Mouse (Mus musculus) ovary, postnatal 10 days (tissue): ENCODE measurements at regions not wholly inside any gene's neighbourhood (a gene's known extent, or its start where the extent isn't known, plus 50 kb on each side); places are given as distances from the start of the nearest gene placed in this dataset.

Experiments used
- DNase-seq: peaks from one replicate; pipeline ENCODE4 v3.0.0; 2022; ENCODE audit warnings: low spot score

GRCm38 (mm10) chr9:111838069-111838820 is 148.1 kb upstream of the Stac start:
- DNase-seq: no peak

- DNase-seq: no peak
Measured at GRCm38 (mm10) chr9:111822094-111822493, 131.9 kb upstream of the Stac start.

- no peak for DNase-seq
Measured at GRCm38 (mm10) chr9:111817461-111817860, 127.3 kb upstream of the Stac start.

- no peak for DNase-seq
Measured at GRCm38 (mm10) chr9:111804931-111805330, 114.8 kb upstream of the Stac start.

GRCm38 (mm10) chr9:111801381-111801780 is 111.2 kb upstream of the Stac start:
- no peak for DNase-seq

GRCm38 (mm10) chr9:111800869-111801268 is 110.7 kb upstream of the Stac start:
- DNase-seq: no peak

- no peak for DNase-seq
Measured at GRCm38 (mm10) chr9:111778981-111779380, 88.8 kb upstream of the Stac start.

GRCm38 (mm10) chr9:111777433-111778135 is 87.4 kb upstream of the Stac start:
- no peak for DNase-seq

GRCm38 (mm10) chr9:111774229-111774628 is 84.1 kb upstream of the Stac start:
- no peak for DNase-seq

GRCm38 (mm10) chr9:111762653-111763468 is 72.7 kb upstream of the Stac start:
- DNase-seq: no peak

- DNase-seq: no peak
Measured at GRCm38 (mm10) chr9:111755235-111755634, 65.1 kb upstream of the Stac start.

- DNase-seq: no peak
Measured at GRCm38 (mm10) chr9:111746151-111746550, 56.0 kb upstream of the Stac start.

GRCm38 (mm10) chr9:111745206-111745605 is 55.1 kb upstream of the Stac start:
- no peak for DNase-seq
